Mouse (Mus musculus): ENCODE data around the gene Wdr46.

- TF ChIP-seq CTCF (IDR thresholded peaks at IDR 0.05) (no peak), POLR2A (IDR thresholded peaks at IDR 0.05; ENCODE audit: insufficient read depth, low read depth, low read length) (no peak), EP300 (IDR thresholded peaks at IDR 0.05; ENCODE audit: insufficient read depth, low read depth, low read length) (no peak)
Observed at GRCm38 (mm10) chr17:33956336-33956735, 15.9 kb downstream of the Wdr46 start.

Data from heart, adult 2 months (tissue).